Mouse (Mus musculus): ENCODE measurements around the gene D17H6S53E.

DNA sequence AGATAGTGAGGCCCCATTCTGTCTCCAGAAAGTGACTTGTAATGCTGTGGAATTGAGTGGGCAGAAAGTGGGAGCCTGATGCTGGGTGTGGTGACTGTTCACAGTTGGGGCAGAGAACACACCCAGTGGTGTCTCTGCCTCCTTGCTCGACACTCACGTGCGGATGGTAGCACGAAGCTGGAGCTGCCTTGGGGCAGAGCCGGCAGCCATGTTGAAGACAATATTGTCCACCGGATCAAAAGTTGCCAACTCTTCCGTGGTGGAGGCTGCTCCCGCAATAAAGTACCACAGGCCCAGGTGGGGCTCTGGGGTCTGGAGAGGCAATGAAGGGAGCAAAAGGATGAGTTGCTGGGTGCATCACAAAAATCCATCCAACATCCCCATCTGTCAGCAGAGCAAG is 4.9 kb downstream of the D17H6S53E start:
- no peak for TF ChIP-seq CTCF (IDR thresholded peaks at IDR 0.05; ENCODE audit: low read depth)
- TF ChIP-seq EP300 (IDR thresholded peaks at IDR 0.05; ENCODE audit: low read depth) = no peak

Measured in heart, postnatal 0 days (tissue).